Mouse (Mus musculus) brown adipose tissue, adult 24 weeks (tissue): ENCODE measurements around the gene Iltifb. TPM values are rescaled to one million over a fixed set of nuclear protein-coding genes. Genes with fewer than 3 reads are reported as not detected.

Experiments used
- polyA plus RNA-seq: library from polyadenylated mRNA; stranded (reverse); fragments of >200 nt; gene quantifications from 2 replicates; pipeline ENCODE4 v1.2.4, GENCODE M21; 2012; ENCODE audit not compliant: missing spikeins, insufficient read depth, insufficient read length

The Iltifb gene
- polyA plus RNA-seq, 1 experiment = not detected

Other genes starting within 250 kb of the Iltifb start
- gene Mdm1, start 153.2 kb downstream of the Iltifb start, polyA plus RNA-seq = 2.7 and 9.5 TPM in 2 replicates
- not detected in 2 replicates for gene Il22, start 90.1 kb downstream of the Iltifb start, polyA plus RNA-seq
- gene Gm32717, start 54.3 kb downstream of the Iltifb start, polyA plus RNA-seq = not detected in 2 replicates
- gene Gm32802, start 36.4 kb downstream of the Iltifb start, polyA plus RNA-seq = not detected in 2 replicates
- not detected in 2 replicates for gene Gm9040, start 31.9 kb upstream of the Iltifb start, polyA plus RNA-seq
- not detected in 2 replicates for gene Gm9044, start 37.4 kb upstream of the Iltifb start, polyA plus RNA-seq
- not detected in 2 replicates for gene Gm9045, start 42.8 kb upstream of the Iltifb start, polyA plus RNA-seq
- gene Gm9046, start 48.2 kb upstream of the Iltifb start, polyA plus RNA-seq = not detected in 2 replicates
- gene Gm9048, start 53.6 kb upstream of the Iltifb start, polyA plus RNA-seq = not detected in 2 replicates
- gene Gm9049, start 59.1 kb upstream of the Iltifb start, polyA plus RNA-seq = not detected in 2 replicates
- gene Ifng, start 146.0 kb upstream of the Iltifb start, polyA plus RNA-seq = not detected in 2 replicates